Mouse (Mus musculus) 3134 (cell line): Measurements from ENCODE around the gene Cpz.

Experiments
- DNase-seq: peaks from one replicate; pipeline ENCODE4 v3.0.0-alpha.2; 2011; ENCODE audit warnings: low spot score; ENCODE audit not compliant: insufficient read length; ENCODE audit errors: extremely low read depth

Gene Cpz

DNA sequence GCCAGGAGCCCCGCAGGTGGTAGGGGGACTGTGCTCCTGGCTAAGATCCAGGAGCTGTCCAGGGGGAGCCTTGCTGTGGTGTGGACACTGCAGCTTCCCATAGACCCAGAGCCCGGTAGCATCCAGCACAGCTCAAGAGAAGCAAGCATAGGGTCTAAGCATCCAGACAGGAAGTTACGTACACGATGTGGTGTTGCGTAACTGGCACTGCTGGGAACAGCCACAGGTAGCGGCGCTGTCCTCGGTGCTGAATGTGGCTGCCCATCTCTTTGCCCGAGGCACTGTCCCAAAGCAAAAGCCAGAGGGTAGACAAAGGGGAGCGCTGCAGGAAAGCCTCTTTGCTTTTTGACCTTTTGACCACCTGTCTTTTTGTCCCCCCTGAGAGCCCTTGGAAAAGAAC is 6.1 kb upstream of the Cpz start:
- no peak for DNase-seq

DNA sequence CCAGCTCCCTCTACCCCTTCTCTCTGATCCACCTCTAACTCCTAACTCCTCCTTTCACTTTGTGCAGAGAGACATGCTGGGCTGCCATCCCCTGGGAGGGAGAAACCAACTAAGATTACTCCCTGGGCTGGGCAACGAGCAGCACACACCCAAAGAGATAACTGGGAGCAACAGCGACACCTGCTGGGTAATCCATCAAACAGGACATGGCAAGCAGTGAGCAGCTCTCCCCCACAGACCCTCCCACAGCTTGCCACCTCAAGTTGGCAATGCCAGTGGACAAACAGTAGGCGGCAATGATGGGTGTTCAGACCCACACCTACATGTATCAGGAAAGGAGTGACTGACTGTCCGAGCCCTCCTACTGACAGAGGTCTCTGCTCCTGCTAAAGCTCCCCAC is 4.9 kb upstream of the Cpz start:
- no peak for DNase-seq

DNA sequence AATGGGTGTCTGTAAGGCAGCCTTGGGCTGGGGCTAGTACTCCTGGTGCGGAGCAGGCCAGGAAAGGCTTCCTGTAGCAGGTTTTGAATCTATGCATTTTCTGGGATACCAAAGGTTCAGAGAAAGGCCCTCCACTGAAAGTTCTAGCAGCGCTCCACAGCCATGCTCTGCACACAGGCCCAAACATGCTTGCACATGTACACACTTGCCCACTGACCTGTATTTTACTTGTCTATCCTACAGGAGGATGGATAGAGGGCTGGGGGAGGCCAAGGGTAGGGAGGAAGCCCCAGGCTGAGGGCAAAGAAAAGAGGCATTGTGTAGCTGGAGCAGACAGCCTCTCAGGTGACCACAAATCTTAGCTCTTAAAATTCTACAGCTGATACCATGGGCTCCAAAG is 1.1 kb downstream of the Cpz start:
- DNase-seq = no peak

DNA sequence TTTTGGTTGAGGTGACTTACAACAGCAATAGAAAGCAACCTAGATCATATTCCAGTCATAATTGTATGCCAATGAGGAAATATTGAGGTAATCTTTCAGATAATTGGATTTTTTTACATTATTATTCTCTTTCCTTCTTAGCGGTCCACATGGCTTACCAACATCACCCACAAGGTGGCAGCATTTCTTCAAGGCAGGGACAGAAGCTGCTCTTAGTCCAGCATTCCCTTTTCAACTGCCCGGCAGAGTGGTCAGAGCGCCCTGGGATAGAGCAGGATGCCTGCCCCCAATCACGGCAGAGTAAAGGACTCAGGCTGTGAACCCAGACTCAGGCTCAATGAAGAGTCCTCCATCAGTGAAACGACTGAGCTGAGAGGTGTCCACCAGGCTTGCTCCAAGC is 1.8 kb downstream of the Cpz start:
- DNase-seq = no peak

- DNase-seq = peak; percentile 18
These were observed 8.7 kb downstream of the Cpz start for GRCm38 (mm10) chr5:35516781-35517180.

DNA sequence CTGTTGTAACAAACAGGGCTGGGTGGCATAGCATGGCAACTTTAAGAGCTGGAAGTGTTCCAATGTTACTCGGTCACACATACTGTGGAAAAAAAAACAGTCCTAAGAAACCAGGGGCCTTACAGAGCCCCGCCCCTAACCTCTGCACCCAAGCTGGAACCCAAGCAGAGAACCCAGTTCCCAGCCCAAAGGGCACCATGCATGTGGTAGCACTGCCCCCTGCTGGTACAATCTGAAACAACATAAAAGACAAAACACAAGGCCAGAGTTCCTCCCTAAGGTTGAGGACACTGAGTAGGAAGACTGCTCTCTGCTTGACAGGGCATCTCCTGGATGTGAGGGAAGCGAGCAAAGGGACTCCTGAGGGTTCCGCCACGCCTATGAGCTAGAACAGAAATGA is 14.9 kb downstream of the Cpz start:
- no peak for DNase-seq

DNA sequence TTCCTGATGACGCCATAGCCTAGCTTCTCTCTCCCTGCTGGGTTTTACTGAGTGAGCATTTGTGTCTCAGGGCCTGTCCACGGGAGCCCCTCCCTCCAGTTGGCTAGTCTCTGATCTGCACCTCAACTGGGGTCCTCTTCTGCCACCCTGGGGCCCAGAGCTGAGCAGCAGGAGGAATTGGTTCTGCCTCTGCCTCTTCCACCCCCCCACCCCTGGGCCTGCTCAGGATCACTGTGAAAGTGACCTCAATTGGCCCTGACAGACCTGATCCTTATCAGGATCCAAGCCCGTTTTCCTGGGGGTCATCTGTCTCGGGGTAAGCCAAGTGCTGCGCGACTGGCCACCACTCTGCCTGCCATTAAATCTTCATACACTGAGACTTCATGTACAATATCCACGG is 20.5 kb downstream of the Cpz start:
- no peak for DNase-seq

DNA sequence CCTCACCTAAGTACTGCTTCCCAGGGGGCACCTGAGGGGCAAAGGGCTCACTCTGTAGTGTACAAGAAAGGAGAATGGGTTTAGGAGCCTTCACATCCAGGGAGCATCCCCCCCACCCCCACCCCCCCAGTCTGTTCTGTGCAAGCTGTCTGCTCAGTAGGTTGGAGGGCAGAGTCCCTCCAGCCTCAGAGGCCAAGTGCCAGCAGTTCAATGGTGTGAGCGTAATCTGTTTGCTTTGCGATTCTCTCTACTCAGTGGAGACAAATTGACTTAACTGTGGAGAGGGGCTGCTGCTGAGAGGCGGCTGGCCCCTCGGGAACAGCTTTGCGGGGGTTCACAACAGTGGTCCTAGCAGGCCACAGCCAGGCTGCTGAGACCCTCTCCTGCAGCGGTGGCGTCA is 28.2 kb downstream of the Cpz start:
- DNase-seq = no peak

DNA sequence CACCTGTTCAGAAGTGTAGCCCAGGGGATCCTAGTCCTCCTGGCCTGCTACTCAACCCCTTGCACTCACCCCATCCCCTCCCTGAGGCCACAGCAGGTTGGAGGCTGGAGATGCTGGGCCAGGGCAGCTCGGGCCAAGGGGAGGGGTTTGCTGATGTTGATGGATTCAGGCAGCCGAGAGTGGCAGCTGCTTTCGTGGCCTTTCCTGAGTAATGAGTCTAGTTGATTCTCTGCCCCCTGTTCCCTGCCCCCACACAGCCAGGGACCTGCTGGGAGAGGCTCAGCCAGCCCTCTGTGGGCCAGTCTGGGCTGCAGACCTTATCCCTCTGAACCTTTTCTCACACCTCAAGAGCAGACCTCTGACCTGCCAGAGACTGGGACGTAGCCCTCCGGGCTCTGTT is 29.5 kb downstream of the Cpz start:
- no peak for DNase-seq

- no peak for DNase-seq
These were observed 30.6 kb downstream of the Cpz start for GRCm38 (mm10) chr5:35494773-35495390.

GRCm38 (mm10) chr5:35493770-35494169 is 31.7 kb downstream of the Cpz start:
- no peak for DNase-seq

DNA sequence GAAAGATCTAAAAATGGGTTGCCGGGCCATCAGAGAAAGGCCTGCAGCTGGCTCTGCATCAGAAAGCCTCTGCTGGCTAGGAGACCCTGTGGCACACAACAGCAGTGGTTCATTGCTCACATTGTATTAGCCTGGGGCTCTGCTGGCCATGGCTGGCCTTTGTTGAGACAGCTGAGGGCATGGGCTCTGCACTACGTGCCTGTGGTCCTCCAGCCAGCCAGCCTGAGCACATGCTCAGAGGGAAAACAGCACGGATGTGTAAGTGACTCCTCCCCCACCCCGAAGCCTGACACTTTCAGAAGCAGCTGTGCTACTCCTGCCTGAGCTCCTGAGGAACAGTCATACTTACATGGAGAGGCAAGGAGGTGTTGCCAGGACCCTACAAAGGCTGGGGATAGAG is 46.0 kb downstream of the Cpz start:
- no peak for DNase-seq

- DNase-seq = no peak
These were observed 50.3 kb downstream of the Cpz start for GRCm38 (mm10) chr5:35475236-35475635.

GRCm38 (mm10) chr5:35470885-35471528 is 54.5 kb downstream of the Cpz start:
- no peak for DNase-seq

DNA sequence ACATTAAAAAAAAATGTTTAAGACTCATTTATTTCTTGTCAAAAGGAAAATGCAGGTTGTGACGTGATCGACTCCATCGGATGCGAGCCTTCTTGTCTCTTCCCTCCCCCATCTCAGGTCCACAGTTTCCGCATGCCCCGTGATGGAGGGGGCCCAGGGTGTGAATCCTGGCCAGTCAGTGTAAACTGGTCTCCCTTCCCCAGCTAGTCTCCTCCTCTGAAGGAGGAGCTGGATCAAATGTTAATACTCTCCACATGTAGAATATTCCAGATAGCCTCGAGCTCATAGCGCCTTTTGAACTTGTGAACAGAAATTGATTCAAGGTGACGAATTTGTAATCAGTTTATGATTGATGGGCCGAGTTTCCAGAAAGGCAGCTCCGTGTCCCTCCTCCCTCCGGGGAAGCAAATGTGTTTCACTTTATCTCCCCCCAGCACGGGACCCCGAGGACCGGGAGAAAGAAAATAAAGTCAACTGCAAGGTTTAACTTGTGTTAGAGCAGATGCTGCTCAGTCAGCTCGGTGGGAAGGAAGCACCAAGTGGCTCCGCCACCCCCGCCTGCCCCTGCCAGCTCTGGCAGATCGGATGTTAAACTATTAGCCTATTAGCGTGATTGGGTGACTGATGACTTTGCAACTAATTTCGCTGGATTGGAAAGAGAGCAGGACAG is 59.4 kb downstream of the Cpz start:
- no peak for DNase-seq

DNA sequence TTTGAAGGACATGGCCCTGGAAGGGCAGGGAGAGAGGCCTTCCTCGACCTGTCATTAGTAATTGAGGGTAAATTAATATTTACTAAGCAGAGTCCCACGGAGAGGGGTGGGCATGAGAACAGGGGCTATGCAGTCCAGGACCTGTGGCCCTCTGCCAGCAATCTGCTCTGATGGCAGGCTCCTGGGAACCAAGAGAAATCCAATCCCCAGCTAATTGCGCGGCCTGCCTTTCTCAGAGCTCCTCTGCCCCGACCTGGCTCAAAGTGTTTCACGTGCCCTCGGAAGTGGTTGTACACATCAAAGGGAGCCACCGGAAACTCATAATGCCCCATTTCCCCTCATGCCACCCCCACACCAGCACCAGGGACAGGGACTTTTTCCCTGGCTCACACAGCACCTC is 63.4 kb downstream of the Cpz start:
- no peak for DNase-seq

DNA sequence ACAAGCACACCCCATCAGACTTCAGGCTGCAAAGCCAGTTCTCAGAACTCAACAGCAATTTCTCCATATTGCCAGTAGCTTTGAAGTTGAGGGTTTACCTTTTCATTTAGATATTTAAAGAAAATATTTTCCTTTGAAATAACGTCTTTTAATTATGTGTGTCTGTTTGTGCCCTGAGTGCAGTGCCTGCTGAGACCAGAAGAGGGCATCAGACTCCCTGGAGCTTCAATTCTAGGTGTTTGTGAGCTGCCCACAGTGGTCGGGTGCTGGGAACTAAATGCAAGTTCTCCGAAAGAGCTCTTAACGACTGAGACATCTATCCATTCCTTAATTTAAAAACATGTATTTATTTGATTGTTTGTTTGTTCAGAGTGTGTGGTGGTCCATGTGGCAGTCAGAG is 65.7 kb downstream of the Cpz start:
- no peak for DNase-seq

GRCm38 (mm10) chr5:35458267-35458666 is 67.2 kb downstream of the Cpz start:
- no peak for DNase-seq

DNA sequence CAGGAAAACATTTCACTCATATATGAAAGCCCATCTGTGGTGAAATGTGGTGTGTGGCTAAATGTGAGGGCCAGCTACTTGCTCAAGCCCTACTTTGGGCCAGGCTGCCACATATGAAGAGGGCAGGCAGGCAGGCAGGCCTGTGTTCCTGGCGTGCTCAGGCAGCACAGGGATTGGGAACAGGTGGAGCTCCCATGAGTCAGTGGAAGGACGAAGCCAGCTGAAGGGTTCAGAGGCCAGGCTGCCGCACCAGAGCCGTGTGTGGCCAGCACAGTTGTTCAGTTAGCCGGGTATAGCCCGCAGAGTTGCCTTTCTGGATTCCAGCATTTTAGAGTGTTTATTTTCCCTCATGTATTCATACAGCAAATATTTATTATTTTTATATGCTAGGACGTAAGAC is 68.1 kb downstream of the Cpz start:
- DNase-seq = no peak

- no peak for DNase-seq
These were observed 71.2 kb downstream of the Cpz start for GRCm38 (mm10) chr5:35454187-35454800.
